Mouse (Mus musculus) brain, embryonic 14.5 days (tissue): Measurements from ENCODE around the gene Crlf1. TPM values are rescaled to one million over a fixed set of nuclear protein-coding genes. Genes with fewer than 3 reads are reported as not detected.

Experiments
- DNase-seq: peaks from one replicate; pipeline ENCODE4 v3.0.0-alpha.2; 2011; ENCODE audit warnings: low read depth
- CTCF ChIP-seq: fragments of 200-500 bp; IDR thresholded peaks from 2 replicates; pipeline ENCODE4 v1.5.1; 2012; ENCODE audit warnings: inconsistent platforms, mild to moderate bottlenecking, moderate library complexity, borderline replicate concordance; ENCODE audit not compliant: insufficient read depth, insufficient read length; ENCODE audit errors: extremely low read depth
- POLR2A ChIP-seq: fragments of 200-500 bp; IDR thresholded peaks from 2 replicates; pipeline ENCODE4 v1.6.1; 2012; ENCODE audit warnings: mild to moderate bottlenecking, inconsistent platforms, borderline replicate concordance; ENCODE audit not compliant: poor library complexity, insufficient read depth, insufficient read length, severe bottlenecking; ENCODE audit errors: extremely low read depth
- polyA plus RNA-seq: library from polyadenylated mRNA; depleted of rRNA; stranded (reverse); fragments of >200 nt; gene quantifications from 2 replicates; pipeline ENCODE4 v1.2.3, GENCODE M21; 2012

Crlf1 gene
- polyA plus RNA-seq, 1 experiment: 2.5 TPM

- no peak for DNase-seq
- TF ChIP-seq POLR2A (no peak), CTCF (no peak)
Observed at GRCm38 (mm10) chr8:70460606-70461005, 32.4 kb upstream of the Crlf1 start.

- TF ChIP-seq CTCF: no peak
- no peak for TF ChIP-seq POLR2A
- DNase-seq: no peak
Observed at GRCm38 (mm10) chr8:70461765-70462515, 31.0 kb upstream of the Crlf1 start.

- TF ChIP-seq POLR2A (no peak), CTCF (no peak)
- DNase-seq: no peak
Observed at GRCm38 (mm10) chr8:70462516-70462813, 30.5 kb upstream of the Crlf1 start.

DNA sequence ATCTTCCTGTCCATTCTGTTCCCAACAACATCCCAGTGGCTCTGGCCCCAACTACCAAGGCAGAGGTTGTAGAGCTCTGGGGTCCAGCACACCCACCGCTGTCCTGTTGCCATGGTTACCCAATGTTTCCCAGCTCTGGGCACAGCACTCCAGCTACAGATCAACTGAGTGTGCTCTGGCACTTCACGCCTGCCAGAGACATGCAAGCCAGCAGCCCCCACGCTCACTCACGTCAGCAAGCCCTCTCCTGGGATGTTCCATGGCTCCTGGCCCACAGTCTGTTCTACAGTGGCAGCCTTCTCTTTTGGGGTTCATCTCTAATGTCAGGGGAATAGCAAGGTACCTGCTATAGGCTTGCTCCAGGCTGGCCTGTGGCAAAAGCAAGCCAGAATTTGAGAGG lies 29.7 kb upstream of the Crlf1 start:
- no peak for DNase-seq
- TF ChIP-seq POLR2A: no peak
- TF ChIP-seq CTCF: no peak

DNA sequence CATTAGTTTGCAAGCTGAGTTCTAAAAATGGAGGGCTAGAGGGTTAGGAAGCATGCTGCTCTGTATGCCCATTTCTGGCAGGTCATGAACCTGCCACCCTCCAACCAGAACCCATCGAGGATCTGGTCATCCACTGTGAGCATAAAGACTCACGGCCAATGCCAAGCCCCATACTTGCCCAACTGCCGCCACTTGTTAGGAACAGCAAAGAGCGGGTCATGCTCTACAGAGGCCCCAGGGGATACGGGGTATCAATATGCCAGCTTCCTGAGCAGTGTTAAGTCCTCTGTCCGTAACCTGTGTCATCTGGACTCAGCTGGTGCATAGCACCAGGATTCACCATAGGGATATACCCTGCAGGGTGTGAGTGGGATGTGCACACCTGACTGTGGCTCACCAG lies 28.8 kb upstream of the Crlf1 start:
- no peak for DNase-seq
- TF ChIP-seq CTCF (no peak), POLR2A (no peak)

DNA sequence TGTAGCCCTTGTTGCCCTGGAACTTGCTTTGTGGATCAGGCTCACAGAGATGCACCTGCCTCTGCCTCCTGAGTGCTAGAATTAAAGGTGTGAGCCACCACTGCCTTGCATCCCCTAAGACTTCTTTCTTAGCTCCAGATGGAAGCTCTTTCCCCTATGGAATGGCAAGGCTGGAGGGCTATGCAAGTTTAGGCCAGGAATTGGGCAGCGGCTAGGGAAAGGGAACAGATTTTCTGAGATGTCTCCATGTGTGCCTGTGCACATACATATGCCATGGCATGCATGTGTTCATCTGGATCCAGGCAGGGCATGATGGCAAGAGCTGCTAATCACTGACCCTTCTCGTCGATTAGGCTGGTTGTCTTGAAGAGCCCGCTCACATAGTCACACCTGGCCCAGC lies 27.3 kb upstream of the Crlf1 start:
- no peak for TF ChIP-seq CTCF
- no peak for TF ChIP-seq POLR2A
- no peak for DNase-seq

DNA sequence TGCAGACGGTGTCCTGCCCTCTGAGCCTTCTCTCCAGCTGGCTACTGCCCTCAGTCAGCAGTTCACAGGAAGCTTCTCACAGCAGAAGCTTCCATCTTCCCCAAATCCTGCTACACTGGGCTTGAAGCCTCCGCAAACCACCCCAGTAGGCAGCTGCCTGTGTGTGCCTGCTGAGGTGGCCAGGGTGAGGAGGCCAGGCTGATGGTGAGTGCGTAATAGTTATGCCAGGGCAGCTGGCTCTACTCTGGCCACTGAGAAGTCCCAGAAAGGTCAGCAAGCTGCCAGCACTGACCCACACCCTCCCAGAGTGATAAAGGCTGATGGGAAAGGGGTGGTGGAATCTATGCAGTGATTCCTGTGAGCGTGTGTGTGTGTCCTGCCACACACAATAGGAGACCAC lies 26.7 kb upstream of the Crlf1 start:
- no peak for DNase-seq
- no peak for TF ChIP-seq CTCF
- no peak for TF ChIP-seq POLR2A

DNA sequence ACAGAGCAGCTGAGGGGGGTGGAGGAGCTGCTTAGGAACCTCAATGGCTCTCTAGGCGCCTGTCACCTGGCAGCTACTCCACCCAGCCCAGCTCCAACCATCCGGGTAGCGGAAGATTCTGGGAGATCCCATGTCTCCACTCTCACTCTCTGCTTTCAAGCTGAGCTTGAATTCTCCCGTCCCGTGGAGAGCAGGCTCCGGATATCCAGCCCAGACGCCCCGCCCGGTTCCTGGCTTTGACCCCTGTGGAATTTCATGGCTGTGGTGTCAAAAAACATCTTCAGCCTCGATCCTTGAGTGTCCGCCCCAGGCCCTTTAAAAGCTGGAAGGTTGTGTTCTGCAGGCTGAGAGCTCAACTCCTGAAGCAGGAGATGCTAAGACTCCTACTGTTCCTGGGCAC lies 26.2 kb upstream of the Crlf1 start:
- DNase-seq: no peak
- TF ChIP-seq CTCF (no peak), POLR2A (no peak)

GRCm38 (mm10) chr8:70467229-70467725 lies 25.7 kb upstream of the Crlf1 start:
- no peak for TF ChIP-seq CTCF
- TF ChIP-seq POLR2A: no peak
- DNase-seq: no peak

GRCm38 (mm10) chr8:70467907-70468306 lies 25.1 kb upstream of the Crlf1 start:
- TF ChIP-seq POLR2A: no peak
- no peak for TF ChIP-seq CTCF
- DNase-seq: no peak

GRCm38 (mm10) chr8:70468733-70469132 lies 24.2 kb upstream of the Crlf1 start:
- no peak for DNase-seq
- no peak for TF ChIP-seq POLR2A
- TF ChIP-seq CTCF: no peak

GRCm38 (mm10) chr8:70469295-70469916 lies 23.6 kb upstream of the Crlf1 start:
- TF ChIP-seq CTCF: no peak
- no peak for TF ChIP-seq POLR2A
- DNase-seq: no peak

GRCm38 (mm10) chr8:70469938-70470337 lies 23.0 kb upstream of the Crlf1 start:
- TF ChIP-seq POLR2A: no peak
- TF ChIP-seq CTCF: no peak
- DNase-seq: no peak
